Mouse (Mus musculus) T-cell, adult 2 months (primary cell): ENCODE data around the gene Tmem87b.
A peak's percentile ranks its signal among the peaks of the same experiment; 100 is the strongest.

ENCODE experiments used
- DNase-seq: peaks from one replicate; pipeline ENCODE4 v3.0.0; 2022; ENCODE audit warnings: low spot score

The Tmem87b gene

DNA sequence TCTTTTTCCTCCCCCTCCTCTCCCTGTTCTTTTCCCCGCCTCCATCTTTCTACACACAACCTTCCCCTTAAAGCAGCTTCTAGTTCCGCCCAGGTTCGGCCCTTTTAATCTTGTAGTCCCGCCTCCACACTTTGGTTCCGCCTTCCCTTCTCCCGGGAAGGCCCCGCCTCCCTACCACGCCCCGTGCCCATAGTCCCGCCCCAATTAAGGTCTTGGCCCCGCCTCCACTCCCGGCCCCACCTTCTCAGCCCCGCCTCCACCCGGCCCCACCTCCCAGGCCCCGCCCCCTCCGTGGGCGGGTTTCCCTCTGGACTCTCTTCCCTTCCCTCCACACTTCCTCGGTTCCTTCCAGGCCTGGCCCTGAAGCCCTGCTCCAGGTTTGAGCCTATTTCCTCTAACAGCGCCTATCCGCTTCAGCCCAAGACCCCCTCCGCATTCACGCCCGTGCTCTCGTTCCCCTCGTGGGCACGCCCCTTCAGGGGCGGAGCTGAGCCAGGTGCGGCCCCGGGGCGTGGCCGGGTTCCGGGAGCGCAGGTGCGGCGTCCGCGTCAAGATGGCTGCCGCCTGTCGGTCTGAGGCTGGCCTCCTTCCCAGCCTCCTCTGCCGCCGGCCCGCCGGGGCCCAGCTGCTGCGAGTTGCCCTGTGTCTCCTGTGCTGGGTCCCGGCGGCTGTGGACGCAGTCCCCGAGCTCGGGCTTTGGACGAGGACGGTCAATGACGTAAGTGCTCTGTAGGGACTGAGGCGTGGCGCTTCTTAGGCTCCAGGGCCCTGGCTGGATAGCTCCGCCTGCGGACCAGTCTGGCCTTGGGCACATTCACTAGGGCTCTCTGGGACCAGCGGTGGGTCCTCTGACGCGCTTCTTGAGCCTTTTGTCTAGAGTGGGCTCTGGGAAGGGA lies at the start of gene Tmem87b:
Gene Tmem87b (plus strand): TSS at position 333 of the 896 bp plus-strand sequence.
- DNase-seq = peak; percentile 94

DNA sequence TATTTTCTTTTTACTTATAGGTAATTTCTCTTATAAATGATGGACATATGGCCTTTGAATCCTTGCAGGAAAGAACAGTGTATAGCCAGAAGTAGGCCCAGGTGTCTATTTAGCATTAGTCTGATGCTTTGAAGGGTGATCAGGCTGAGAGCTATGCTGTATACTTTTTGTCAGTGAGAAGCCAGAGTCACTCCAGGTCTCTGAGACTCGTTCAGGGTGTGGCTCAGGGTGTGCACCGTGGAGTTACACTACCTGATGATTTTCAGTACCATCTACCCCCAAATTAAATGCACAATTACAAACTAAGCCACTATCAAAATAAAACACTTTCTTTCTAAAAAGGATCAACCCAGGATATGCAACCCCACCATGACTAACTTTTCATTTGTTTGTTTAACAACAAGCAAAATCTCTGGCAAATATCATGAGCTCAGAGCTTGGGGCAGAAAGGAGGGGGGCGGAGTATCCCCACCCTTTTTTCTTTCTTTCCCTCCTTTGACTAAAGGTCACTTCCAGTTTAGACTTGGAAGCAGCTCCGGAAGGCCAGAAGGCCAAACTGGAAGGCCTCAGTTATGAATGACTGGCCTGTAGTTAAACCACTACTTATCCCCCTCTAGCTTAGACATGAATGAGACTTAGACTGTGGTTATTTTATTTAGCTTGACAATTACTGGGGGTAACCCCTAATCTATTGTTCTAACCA lies 49.2 kb upstream of the Tmem87b start:
- DNase-seq = no peak

DNA sequence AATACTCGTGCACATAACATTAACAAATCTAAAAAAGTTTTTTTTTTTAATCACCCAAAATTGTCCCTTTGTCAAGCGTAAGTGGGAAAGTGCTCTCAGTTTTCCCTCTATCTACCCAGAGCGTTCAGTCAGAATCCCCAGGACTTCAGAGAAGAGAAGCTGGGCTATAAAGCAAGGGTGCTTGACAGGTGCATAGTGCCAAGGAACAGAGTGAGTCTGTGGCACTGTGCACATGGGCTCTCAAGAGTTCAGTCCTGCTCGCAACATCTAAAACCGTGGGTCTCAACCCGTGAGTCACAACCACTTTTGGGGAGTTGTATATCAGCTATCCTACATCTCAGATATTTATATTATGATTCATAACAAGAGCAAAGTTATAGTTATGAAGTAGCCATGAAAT lies 47.4 kb upstream of the Tmem87b start:
- no peak for DNase-seq

DNA sequence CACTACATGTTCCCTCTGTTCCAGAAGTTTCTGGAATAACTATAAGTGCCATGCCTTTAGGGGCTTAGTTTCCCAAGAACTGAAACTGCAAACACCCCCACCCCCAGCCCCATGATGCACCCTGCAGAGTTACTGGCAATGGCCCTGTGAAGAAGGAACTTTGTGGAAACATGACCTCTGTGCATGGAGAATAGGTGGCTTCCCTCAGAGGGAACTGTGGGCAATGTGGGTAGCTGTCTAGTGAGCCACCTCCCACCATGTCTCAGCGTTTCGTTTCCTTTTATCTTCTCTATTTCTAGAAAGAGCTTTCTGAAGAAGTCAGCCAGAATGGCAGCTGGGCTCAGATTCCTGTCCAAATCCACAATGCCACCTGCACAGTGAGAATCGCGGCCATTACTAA lies 46.9 kb upstream of the Tmem87b start:
- DNase-seq = no peak

DNA sequence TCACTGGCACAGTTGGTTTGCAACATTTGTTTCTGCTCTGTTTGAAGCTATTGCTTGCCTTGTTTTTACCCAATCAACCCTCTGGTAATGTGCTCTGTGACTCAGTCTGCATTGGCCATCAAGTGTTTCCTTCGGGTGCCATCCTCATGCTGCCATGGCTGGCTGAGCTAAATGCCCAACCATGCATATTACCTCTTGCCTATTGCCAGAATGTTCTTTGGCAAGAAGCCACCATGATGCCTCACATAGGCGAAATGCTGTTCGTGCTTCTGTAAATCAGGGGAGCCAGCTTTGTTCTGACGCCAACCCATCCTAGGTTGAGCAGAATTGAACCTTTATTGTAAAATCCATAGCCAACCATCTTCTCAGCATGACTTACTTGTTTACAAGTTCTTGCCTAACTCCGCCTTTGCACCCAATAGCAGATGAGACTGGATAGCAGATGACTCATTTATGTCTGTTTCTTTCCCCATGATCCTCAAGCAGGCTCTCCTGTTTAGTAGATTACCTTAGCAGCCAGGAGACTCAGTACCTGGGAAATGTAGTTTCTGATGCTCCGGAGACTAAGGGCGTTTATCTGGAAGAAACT lies 46.1 kb upstream of the Tmem87b start:
- no peak for DNase-seq

DNA sequence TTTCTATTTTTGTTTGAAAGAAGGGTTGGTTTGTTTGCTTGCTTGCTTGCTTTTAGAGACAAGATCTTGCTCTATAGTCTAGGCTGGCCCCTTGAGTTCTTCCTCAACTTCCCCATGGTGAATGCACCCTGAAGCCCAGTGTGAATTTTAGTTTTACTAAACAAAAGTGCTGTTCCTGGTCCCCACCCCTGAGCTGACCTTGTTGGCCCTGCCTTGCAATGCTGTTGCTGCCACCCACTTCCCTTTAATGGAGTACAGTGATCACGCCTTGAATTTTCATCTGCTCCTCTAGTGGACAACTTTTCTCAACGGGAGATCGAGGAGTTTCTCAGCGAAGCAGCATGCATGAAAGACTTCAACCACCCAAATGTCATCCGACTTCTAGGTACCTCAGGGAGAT lies 35.7 kb upstream of the Tmem87b start:
- no peak for DNase-seq

DNA sequence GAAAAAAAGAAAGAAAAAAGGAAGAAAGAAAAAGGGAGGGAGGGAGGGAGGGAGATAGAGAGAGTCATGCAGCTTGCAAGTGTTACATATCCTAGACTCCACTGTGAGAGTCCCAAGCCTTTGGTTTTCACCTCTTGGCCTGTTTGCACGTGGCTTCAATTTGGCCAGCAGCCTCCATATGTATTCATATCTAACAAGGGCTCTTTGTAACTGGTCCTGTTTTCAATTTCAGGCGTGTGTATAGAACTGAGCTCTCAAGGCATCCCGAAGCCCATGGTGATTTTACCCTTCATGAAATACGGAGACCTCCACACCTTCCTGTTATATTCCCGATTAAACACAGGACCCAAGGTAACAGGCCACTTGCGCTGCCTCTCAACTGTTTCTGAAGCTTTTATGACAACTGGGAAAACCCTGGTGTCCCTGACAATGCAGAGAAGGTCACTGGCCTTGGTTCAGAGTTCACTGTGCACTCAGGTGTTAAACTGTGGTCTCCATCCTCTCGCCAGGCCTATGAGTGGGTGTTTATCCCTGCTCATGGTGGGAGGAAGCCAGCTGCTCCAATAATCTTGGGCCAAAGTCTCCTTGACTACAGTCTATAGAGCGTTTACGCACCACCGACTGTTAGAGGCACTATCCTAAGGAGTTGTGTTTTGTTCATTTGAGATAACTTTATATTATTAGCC lies 34.1 kb upstream of the Tmem87b start:
- no peak for DNase-seq

DNA sequence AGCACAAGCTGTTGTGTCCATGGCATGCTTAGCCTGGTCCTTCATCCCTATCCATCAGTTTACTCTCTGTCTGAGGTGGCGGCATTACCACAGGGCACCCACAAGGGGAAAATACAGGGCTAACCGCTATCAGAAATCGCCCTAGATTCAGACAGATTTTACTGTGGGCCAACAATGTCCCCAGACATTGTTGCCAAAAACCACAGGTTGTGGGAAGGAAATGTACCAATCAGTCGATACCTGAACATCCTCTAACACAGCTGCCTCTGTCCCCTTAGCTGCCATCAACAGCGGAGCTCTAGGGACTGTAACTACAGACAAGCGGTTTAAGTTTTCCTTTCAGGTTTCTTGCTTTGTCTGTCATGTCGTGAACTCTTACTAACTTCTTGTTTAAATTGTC lies 33.1 kb upstream of the Tmem87b start:
- no peak for DNase-seq

DNA sequence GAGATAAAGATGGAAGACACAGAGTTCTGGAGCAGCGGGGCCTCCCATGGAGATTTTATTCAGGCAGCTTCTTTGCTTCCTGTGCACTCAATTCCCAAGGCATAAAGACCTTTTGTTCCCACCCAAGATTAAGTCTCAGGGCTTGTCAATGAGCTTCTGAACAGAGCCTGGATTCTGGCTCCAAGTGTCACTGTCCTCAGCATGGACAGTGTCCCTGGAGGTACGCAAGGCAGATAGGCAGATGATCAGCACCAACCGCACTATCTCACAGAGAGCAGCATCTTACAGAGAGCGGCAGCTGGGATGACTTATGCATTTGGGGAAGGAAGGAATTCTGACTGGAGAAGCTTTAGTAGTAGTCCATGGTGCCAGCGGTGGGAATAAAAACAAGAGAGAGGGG lies 31.6 kb upstream of the Tmem87b start:
- DNase-seq = no peak

DNA sequence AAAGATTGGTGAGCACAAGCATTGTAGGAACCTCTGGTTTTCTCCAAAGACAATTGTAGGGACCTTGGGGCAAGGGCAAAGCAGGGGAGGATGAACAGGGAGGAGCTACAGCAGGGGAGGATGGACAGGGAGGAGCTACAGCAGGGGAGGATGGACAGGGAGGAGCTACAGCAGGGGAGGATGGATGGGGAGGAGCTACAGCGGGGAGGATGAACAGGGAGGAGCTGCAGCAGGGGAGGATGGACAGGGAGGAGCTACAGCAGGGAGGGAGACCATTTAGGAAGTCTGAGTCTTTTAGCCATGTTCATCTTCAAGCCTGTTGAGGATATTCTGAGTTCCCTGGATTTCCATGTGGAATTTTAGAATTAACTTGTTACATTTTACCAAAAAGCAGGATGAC lies 31.1 kb upstream of the Tmem87b start:
- no peak for DNase-seq

DNA sequence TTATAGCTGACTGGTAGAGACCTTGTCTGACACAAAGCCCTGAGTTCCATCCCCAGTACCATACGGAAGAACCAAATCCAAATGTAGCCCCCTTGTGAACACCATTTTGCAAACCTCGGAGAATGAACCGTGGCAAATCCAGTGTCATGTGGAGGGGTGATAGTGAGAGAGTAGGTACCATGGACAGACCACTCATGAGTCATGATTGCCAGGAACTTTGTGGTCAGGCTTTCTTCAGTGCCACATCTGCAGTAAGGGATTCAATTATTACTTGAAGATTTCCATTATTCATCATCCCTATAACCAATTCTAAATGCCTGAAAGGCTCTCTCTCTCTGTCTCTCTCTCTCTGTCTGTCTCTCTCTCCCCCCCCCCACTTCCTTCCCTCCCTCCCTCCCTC lies 30.1 kb upstream of the Tmem87b start:
- DNase-seq = no peak

DNA sequence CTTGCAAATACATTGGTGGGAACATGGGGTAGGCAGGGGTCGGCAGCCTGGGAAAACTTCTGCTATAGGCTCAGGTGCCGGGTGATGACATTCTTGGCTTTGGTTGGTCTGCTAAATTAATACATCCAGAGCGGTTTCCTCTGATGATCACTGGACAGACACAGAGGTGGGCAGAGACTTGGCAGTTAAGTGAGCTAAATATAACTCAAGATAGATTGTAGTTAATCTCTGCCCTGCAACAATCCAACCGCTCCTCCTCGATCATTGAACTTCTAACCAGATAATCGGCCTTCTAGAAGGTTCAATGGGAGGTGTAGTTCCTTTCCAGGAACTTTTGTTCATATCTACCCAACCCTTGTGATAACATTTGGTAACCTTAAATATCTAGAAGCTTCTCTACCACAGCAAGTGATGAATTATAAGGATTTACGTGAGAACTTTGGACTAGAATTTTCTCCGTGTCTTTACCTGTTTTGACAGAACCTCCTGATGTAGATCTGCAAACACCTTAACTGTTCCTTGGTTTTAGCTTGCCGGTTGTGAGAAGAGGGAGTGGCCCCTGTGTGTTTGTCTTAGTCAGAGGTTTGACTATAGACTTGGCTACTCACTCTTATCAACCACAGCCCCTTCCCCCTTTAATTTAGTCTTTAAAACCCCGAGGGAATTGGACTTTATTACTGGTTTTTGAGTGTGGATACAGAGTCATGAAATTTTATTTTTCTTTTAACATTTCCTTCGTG lies 26.9 kb upstream of the Tmem87b start:
- DNase-seq = no peak

DNA sequence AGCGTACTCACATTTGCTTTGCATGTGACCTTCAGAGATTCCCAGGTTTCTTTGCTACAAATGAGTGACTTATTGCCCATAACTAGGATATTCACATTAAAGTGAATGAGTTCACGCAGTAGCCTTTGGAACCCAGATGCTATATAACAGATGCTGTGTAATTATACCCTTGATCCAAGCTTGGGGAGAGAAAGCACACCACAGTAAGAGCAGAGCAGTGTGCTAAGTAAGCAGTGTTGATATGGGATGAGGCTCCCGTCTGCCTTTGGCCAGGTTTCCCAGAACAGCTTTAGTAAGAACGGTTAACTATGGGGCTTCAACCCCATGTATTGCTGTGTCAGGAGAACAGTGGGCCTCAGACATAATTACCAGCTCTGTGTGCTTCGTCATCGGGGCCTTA lies 24.0 kb upstream of the Tmem87b start:
- DNase-seq = no peak

DNA sequence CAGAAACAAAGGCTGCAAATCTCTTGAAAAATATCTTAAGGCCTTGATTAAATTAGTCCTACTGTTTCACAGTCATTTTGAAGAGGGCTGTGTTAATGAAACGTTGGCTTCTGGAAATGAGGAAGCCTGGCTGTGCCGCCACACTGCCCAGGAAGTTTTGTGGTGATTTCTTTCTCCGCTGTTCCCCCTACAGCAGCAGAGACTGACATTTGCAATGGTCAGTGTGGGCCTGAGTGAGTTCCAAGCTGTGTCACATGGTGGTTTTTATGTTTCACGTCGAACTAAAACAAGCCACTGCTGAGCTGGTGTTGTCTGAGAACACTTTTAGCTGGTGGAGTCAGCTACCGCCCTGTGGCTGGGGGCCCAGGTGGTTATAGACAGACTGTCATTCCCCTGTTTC lies 21.5 kb upstream of the Tmem87b start:
- no peak for DNase-seq

DNA sequence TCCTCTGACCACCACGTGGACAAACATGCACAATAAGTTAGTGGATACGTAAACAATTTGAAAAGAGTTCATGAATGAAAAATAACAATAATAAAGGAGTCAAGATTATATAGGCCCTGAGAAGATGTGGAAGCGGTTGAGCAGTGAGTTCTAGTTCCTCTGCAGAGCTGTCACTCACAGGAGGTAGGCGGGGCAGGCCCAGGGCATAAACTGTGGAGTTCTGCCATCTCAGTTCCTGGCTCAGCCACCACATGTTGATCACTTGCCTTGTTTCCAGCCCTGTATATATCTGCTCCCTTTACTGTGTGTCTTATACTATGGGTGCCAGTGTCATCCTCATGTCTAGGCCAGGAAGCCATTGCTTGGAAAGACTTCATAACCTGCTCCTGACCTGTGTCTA lies 14.5 kb upstream of the Tmem87b start:
- no peak for DNase-seq

DNA sequence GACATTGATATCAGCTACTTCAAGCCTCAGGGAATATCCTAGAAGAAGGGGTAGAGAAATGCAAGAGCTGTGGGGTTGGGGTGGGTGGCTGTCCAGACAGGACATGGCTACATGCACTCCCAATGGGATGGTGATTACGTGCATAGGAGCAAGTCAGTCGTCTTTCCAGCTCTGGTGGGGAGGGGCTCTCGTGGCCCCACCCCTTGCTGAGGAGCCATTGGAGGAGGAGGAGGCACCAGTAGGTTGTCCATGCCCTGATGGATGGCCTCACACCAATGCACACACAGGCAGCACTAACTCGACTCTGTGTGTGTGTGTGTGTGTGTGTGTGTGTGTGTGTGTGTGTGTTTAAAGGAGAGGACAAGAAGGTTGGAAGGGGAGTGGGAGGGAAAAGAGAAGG lies 12.6 kb upstream of the Tmem87b start:
- DNase-seq = no peak

DNA sequence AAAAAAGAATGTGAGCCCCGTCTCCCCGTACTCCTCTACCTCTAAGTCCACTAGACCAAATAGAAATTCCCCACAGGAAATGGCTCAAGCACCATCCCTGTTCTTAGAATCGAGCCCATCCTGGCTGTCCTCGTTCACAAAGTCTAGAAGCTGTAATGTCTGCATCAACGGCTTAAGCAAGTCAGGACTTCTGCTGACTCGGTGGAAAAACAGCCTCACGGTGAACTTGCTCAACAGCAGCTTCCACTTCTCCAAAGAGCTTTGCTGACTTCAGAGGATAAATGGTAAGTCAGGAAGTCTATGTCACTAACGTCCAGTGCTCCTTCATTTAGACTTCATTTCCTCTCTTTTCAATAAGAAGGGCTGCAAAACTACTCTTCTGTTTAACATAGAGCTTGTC lies 11.4 kb upstream of the Tmem87b start:
- DNase-seq = no peak

DNA sequence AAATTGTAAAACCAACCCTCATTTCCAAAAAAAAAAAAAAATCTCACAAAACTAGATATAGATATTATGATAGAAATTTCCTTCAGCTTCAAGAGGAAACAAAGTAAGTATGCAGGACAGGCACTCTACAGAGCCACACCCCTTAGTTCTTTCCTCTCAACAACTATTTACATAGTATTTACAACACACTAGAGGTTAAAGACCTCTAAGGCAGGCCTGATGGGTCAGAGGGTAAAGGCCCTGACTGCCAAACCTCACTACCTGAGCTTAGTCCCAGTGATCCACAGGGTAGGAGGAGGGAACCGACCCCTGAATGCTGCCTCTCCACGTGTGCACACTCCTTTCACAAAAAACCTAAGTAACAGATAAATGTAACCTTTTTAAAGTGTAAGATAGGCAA lies 5.2 kb upstream of the Tmem87b start:
- DNase-seq = no peak

DNA sequence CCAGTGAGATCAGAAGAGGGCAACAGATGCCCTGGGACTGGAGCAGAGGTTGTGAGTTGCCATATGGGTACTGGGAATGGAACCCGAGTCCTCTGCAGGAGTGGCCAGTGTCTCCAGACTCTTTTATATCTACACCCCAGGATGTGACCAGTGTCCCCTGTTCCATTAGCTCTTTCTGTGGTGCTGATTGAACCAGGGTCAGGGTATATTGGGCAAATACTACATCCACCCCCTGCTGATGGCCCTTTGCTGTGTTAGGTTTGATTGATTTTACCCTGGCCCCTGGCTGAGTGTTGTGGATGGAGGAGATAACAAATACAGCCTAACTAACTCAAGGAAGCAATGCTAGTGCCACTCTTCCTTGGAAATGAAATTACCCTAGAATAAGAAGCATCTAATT lies 1.6 kb upstream of the Tmem87b start:
- DNase-seq = no peak

DNA sequence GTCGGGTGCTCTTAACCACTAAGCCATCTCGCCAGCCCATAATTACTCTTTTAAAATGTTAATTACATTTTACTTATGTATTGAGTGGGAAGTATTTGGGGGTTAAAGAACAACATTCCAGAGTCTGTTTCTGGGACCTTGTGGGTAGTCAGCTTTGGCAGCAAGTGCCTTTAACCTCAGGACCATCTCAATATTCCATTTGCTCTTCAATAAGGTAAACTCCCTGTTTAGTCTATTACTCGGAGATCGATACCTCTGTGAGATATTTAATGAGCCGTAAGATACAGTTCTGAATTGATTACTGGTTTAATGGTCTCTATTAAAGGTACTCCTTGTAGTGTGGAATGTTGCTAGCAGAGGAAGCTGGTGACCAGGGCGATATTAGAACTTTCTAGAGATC lies 1.0 kb upstream of the Tmem87b start:
- no peak for DNase-seq

DNA sequence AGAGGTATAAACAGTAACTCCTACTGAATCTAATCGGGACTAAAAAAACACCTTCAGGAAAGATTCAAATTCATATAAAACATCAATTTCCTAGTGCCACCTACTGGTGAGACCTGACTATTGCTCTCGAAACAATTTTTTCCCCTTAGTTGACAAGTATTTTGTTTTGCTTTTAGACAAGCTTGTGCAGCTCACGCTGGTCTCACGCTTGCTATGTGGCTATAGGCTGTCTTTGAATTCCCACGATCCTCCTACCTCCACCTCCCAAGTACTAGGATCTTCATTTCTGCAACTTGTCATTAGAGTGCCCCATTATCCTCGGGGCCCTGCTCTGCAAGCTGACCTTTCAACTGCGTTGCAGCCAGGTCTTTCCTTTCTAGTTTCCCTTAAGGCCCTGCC lies 532 bp upstream of the Tmem87b start:
- no peak for DNase-seq
